Mouse (Mus musculus): ENCODE results near the gene Ntrk3.

Ntrk3 gene

DNA sequence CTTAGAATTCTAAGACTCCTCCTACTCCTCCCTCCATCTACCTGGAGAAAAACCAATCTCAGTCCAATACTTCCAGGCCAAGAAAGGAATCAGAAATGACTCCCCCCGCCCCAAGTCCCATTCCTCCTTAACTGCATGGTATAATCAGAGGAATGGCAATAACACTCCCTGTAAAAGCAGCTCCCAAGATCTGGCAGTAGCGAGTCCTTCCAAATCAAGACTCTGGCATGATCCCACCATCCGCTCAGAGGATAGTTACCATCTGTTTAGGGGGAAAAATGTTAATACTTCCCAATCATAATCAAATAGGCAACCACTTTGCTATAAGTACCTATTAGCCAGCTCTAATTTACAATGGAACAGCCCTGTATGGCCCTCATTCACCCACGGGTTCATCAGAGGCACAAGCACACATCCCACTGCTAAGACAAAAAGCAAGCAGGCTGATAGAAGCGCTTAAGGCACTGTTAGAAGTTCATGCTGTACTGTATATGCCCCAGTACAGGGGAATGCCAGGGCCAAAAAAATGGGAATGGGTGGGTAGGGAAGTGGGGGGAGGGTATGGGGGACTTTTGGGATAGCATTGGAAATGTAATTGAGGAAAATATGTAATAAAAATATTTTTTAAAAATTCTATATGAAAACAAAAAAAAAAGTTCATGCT is 294.3 kb downstream of the Ntrk3 start:
- no peak for DNase-seq (ENCODE audit: low read depth, low spot score)

DNA sequence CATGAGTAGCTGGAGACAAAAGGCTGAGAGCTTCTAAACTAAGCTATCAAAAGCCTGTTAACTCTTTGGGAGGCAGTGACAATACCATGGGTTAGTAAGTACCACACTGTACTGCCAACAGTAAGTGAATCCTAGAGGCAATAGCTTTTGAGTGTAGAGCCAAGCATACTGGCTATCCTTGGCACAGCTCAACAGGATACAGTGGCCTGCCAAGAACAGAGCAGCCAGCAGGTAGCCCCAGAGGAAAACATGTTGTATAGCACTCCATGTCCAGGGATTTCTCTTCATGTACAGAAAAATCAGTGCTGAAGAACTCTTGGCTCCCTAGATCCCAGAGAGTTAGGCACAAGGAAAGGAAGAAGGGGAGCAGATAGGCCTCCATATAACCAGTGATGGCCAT is 296.1 kb downstream of the Ntrk3 start:
- DNase-seq (ENCODE audit: low read depth, low spot score), result no peak

DNA sequence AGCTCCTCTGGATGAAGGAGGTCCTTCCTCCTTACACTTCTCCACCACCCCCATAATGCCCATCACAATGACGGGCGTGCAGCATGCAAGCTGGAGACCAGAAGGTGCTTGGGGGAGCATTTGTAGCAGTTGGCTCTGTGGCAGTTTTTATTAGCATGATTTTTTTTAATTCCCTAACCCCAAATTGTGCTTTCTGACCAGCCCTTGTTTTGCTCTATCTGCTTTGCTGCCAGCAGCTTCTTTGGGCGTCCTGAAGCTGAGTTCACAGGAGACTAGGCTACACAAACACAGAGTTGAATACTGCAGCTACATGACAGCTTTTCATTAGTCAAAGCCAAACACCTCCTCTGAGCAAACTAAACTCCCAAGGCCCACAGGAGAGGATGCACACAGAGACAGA is 296.9 kb downstream of the Ntrk3 start:
- DNase-seq (ENCODE audit: low read depth, low spot score), result no peak

DNA sequence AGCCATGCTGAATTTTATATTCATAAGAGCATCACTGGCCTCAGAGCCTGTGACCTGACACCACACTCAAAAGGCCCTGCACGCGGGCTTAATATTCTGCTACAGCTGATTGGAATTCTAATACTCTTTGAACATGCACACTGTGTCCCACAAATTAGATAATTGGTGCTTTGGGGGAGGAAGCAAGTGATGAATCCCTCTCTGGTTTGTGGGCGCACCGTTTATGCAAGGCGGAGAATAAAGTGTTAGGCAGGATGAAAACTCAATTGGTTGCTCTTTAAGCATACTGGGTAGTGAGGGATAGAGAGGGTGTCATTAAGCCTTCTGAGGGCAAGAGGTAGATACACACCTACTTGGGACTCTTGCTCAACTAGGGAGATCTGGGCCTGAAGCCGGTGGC is 297.3 kb downstream of the Ntrk3 start:
- DNase-seq (ENCODE audit: low read depth, low spot score), result no peak

DNA sequence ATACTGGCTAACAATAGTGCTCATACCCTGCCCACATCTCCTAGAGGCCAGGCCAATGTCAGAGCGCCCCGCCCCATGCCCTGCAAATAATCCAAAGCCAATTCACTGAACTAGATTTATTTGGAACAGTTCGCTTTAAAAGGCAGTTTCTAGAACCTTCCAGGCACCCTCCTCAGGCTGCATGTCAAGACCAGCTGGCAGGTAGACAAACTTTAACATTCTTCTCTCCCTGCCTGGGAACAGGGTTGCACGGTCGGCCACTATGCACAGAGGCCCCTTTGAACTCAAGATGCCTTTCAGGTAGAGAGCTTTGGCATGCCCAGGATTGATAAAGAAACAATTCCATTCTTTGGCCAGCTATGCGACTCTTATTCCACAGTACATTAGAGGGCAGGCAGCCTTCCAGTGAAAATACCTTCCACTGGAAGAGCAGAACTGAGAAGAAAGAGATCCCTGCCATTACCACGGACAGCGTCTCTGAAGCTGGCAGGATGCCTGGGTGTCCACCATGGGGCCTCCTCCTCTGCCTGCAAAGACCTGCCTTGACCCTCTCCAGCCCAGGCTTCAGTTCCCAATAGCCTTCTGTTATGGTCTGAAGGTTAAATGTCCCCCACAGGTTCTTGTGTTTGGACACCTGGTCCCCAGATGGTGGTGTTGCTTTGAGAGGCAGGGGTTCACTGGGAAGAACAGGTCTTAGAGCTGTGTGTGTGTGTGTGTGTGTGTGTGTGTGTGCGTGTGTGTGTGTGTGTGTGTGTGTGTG is 298.3 kb downstream of the Ntrk3 start:
- no peak for DNase-seq (ENCODE audit: low read depth, low spot score)

DNA sequence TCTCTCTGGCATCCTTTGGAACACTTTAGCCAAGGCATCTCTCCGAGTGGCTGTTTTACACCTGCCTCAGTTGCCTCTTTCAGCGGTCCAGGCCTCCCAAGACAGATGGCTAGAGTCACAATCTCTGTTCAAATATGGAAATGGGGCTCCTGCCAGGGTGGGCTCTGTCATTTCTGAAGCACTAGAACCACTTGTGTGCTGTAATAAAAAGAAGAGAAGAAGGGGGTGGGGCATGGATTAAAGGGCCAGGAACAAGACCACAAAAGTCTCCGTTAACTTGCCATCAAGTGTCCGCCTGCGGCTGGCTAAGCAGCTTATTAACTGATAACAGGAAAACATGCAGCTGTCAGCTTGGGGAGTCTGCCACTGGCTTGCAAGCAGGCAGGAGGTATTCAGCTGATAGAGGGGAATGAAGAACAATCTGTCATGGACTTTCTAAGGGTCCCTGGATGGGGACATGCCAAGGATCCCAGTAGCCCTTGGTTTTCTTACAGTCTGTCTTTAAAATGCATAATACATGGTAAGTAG is 304.1 kb downstream of the Ntrk3 start:
- DNase-seq (ENCODE audit: low read depth, low spot score), result no peak

DNA sequence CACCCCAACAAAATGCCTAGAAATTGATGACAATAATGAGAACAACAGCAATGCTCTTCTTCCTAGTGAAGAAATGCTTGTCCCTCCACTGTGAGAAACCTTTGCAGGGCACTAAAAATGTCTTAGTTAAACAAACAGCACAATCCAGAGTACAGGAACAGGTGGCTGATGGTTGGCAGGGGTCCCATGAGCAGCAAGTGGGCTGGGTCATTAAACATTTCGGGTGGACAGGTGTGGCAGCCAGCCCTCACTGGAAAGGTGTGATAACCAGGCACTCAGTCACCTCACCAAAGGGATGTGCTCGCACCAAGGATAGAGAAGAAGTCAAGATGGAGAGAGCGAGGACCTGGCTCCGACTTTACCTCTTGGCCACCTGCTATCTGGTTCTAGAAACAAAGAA is 306.2 kb downstream of the Ntrk3 start:
- DNase-seq (ENCODE audit: low read depth, low spot score), result no peak

DNA sequence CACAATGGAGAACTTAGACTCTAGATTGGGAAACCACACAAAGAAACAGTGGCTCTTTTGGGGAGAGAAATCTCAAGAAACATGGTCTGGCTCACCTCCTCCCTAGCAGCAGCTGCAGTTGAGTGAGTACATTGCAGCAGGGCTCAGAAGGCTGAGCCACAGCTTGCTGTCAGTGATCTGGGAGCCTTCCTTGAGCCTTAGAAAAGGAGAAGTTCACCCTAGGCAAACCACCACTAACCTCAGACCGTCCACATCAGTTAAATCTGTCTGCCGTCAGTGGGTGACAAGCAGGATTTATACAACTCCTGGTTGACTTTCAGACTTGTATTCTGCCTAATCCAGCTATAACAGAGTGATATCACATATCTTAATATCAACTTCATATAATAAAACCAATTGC is 325.6 kb downstream of the Ntrk3 start:
- DNase-seq (ENCODE audit: low read depth, low spot score), result no peak

DNA sequence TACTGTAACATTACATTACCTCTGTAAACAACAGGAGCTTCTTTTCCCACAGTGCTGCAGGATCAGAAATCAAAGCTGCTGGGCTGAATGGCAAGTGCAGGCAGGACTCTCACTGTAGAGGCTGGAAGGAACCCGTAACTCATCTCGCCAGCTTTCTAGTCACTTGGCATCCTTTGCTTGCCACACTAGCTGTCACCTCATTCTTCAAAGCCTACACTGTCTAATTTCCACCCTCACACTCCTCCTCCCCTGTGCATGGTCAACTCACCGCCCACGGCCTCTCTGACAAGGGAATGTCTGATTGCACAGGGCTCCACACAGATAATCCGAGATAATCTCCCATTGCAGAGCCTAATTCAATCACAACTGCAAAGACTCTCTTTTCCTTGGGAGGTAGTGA is 327.8 kb downstream of the Ntrk3 start:
- no peak for DNase-seq (ENCODE audit: low read depth, low spot score)

DNA sequence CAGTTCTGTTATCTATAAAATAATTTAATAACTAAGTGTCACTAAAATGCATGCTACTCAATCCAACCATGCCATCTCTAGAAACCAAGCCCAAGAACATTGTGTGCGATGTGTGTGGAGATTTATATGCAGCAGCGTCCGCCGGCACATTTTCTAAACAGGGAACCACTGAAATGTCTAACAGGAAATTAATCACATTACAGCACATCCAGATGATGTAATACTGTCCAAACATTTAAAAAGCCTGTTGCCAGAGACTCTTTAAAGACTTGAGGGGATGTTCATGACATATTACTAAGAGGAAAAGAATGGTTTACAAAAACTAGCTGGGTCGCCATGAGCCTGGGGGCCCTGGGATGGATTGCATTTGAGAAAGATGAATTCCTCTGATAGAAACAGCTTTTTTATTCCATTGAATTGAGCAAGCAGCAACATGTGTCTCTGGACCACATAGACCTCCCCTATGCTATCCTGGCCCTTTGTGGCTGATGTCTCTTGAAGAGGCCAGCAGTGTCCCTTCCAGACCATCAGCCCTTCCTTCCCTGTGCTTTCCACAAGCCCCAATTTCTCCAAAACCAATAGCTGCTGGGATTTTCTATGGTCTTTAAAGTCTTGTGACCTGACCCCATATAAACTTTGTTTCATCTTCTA is 331.0 kb downstream of the Ntrk3 start:
- no peak for DNase-seq (ENCODE audit: low read depth, low spot score)

DNA sequence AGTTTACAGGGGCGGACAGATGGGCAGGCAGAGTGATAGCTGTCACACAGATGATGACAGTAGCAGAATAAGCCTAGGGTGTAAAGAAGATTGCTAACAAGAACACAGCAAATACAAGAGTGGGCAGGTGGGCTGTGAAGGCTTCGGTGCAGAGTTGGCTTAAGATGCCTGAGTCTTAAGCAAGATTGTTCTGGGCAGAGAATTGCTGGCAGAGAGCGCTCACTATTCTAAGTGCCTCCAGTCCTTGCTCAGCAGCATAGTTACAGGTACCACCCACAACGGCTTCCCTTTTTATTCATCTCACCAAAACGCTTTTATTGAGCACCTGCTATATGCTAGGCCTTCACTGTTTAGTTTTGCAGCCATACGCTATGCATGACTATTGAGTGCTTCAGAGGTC is 333.3 kb downstream of the Ntrk3 start:
- DNase-seq (ENCODE audit: low read depth, low spot score), result no peak

DNA sequence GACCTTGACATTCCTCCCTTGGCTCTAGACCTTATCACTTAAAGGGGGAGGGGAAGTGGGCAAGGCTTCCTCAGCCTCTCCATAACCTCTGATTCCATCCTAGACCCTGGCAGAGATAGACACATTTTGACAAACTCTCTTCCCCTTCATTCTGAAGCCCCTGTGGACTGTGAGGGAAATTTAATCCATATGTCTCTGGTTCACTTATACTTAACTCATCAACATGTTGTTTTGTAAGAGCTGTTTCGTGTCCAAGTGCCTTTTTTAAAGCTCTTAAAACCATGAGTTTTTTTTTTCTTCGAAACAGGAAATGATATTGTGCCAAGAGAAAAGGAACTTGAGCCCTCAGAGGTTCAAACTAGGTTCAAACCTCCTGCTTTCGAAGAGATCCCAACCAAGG is 335.3 kb downstream of the Ntrk3 start:
- no peak for DNase-seq (ENCODE audit: low read depth, low spot score)

DNA sequence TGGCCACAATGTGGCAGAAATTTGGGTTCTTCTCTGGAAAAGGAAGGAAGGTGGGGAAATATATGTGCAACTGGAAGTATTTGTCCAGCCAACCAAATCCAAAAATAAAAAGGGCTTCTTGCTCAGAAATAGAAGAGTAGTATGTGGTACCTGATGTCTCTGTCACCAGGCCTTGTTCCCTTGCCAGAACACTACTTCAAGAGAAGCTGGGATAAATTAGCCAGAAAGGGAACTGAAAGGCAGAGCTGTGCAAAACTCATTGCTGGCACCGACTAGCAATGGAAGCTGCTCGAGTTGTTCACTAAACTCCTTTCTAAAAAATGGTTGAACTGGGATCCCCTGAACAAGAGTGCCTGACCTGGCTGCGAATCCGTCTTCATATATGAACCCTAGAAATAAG is 337.6 kb downstream of the Ntrk3 start:
- DNase-seq (ENCODE audit: low read depth, low spot score), result no peak

DNA sequence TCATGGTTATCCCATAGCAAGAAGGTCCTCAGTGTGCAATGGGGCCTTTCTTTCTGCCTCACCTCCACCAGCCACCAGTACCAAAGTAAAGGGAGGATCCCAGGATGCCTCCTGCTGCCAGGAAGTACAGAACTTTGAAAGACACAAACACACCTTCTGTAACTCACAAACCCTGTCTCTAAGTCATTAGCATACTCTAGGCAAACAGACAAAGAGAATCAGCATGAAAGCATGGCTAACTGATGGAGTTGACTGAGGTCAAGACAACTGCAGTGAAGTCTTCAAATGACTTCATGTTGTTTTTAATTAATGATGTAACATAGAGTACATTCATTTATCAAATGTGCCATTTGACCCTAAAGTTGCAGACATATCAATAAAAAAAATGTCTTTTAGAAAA is 339.4 kb downstream of the Ntrk3 start:
- no peak for DNase-seq (ENCODE audit: low read depth, low spot score)

DNA sequence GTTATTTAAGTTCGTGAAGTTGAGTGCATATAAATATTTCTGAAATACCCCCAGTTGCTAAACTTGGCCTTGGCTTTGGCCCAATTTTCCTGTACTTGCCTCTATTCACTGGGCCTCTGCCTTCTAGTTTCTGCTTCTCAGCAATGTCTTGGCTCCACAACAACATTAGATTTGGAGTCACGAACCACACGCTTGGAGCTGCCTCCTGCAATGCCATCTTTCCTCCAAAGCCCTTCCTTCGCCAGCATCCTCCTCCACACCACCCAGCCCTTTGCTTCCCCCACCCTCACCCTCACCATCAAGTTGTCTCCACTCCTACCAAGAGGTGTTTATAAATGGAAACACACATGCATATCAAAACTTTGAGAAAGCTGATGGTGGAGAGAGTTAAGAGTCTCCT is 340.6 kb downstream of the Ntrk3 start:
- DNase-seq (ENCODE audit: low read depth, low spot score), result no peak

DNA sequence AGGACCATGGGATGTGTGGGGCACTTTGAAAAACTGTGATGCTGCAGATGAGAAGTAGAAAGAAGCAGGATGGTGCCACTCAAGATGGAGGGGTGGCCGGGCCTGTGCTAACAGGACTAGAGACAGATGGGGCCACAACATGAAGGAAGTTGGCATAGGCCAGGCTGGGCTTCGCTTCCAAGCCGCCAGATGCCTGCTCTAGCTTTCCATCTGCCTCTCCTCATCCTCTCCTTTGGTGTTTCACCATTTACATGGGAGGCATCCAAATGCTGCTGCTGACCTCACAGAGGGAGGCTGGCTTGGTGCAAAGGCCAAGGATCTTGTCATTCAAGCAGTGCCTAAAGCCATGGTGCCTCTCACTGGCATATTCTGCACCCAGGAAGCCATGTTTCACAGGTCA is 347.8 kb downstream of the Ntrk3 start:
- no peak for DNase-seq (ENCODE audit: low read depth, low spot score)

DNA sequence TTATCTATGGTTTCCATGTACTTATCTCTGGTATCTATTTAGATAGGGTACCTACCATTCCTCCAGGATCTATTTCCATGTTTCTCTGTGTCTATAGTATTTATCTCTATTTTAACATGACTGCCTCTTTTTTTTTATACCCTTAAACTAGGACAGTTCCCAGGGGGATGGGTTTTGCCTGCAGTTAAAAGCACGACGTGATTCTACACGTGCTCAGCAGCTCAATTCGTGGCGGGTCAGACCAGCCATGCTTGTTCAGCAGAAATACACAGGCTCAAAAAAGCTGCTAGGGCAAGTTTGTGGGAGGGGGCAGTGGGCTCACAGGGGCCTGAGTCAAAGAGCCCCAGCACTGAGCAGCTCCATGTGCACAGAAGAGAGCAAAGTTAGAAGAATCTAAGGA is 349.7 kb downstream of the Ntrk3 start:
- DNase-seq (ENCODE audit: low read depth, low spot score), result no peak

DNA sequence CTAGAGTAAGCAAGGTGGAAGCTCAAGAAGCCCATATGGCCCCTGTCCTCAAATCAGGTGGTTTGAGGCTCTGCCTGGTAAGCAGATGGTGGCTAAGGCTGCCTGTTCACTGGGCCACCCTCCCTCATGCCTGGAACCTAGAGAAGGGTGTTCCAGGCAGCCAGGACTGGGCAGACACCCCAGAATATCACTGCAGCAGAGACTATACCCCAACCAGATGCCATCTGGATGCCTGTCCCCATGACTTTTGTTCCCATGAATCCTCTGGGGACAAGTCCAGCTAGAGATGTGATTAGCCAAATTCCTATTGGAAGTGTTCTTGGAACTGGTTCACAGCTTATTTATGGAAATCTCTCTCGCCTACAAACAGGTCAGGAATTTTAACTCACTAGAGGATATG is 351.8 kb downstream of the Ntrk3 start:
- DNase-seq (ENCODE audit: low read depth, low spot score), result no peak

DNA sequence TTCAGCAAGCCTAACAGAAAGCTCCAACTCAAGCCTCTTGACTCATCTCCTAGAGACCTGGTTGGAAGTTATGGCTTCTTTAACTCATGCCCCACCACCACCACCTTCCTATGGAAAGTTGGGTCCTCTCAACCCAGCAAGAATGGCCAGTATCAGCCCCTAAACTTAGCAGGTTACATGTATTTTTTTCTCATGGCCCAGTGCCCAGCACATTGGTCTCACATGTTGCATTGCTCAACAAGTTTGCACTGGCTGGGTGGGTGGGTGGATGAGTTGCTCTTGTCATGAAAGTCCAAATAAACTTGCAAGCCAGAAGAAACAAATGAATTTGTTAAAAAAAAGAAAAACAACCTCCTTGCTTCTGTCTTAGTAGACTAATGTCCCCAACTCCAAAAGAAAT is 353.7 kb downstream of the Ntrk3 start:
- DNase-seq (ENCODE audit: low read depth, low spot score), result no peak

DNA sequence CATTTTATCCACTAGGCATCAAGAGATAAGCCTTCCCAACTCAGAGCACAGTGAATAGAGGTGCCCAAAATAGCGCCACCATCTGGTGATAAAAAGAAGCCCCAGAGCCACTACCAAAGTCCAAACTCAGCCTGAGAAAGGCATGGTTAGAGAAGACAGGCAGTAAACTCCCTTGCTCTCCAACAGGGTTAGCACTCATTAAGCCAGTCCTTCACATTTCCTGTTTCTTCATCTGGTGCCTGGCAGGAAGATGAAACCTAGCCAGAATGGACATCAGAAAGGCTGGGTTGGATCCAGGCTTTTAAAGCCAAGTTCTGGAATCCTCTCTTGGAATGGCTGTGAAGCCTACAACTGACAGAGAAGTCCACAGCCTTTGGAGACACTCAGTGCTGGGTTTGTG is 355.7 kb downstream of the Ntrk3 start:
- no peak for DNase-seq (ENCODE audit: low read depth, low spot score)

DNA sequence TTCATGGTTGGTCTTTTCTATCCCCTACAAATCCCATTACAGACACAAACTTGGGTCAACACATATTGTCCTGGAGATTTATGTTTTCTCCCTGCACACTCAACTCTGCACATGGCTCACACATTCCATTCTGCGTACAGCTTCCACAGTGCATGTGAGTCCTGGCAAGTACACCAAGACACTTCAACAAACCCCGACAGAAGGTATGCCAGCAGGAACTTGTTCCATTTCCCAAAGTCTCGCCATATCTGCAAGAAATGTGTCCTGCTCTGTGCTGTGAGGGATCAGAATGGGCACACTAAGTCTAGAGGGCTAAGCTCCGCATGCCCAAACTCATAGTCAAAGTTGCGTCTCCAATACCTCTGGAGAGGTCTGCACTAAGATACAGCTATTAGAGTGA is 358.0 kb downstream of the Ntrk3 start:
- no peak for DNase-seq (ENCODE audit: low read depth, low spot score)

DNA sequence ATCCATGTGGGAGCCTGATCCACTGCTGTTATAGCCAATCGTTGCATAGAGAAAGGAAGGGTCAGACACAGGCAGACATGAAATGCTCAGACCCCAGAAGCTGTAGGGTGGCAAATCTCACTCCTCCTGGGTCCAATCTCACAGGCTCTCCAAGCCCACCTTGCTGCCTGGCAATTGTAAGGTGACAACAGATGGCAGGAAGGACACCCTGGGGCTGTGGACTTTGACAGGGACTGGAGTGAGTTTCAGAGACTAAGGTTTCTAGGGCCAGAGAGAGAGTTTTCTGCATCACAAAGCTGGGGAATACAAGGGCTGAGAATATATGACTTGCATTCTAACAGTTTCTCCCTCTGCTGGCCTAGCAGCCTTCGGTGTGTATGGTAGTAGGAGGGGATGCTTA is 359.5 kb downstream of the Ntrk3 start:
- DNase-seq (ENCODE audit: low read depth, low spot score), result no peak

DNA sequence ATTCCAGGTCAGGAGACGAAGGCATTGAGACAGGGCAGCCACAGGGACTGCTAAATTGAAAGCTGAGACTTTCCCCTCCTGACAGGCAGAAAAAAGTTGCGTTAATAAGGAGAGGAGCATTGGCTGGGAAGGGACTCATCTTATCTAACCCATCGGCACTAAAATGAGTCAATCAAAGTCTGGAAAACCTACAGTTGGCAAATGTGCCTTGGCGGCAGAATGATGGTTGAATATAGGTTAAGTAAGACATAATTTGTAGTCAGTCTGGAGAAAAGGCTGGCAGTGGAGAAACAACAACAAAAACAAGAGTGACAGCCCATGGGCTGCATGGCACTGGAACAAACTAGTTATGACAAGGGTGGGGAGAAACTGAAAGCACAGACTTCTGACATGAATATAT is 360.9 kb downstream of the Ntrk3 start:
- DNase-seq (ENCODE audit: low read depth, low spot score), result no peak
